Mouse (Mus musculus) retina, embryonic 14.5 days (tissue): ENCODE results near the gene Adipor2.
"Not testable (repeated sequence)": the region's sequence is repeated elsewhere in the genome, so short reads cannot be mapped to it uniquely, and the experiment has no call there.

ENCODE experiments used
- DNase-seq: peaks from one replicate; pipeline ENCODE4 v3.0.0-alpha.2; 2015; ENCODE audit warnings: low spot score

Adipor2 gene

GRCm38 (mm10) chr6:119417354-119417753 is at the start of gene Adipor2:
Gene Adipor2, minus strand, starts transcription at chr6:119417704.
- DNase-seq: peak; percentile 65

- DNase-seq: no peak
Measured at GRCm38 (mm10) chr6:119466161-119466560, 48.7 kb upstream of the Adipor2 start.

GRCm38 (mm10) chr6:119460391-119460790 is 42.9 kb upstream of the Adipor2 start:
- no peak for DNase-seq

GRCm38 (mm10) chr6:119459041-119459440 is 41.5 kb upstream of the Adipor2 start:
- no peak for DNase-seq

GRCm38 (mm10) chr6:119458166-119458565 is 40.7 kb upstream of the Adipor2 start:
- DNase-seq: no peak

- DNase-seq: peak; percentile 74
Measured at GRCm38 (mm10) chr6:119451981-119452499, 34.5 kb upstream of the Adipor2 start.

GRCm38 (mm10) chr6:119450965-119451943 is 33.8 kb upstream of the Adipor2 start:
- DNase-seq: no peak

GRCm38 (mm10) chr6:119449060-119449499 is 31.6 kb upstream of the Adipor2 start:
- peak; percentile 81 for DNase-seq

- peak; percentile 57 for DNase-seq
Measured at GRCm38 (mm10) chr6:119448321-119449059, 31.0 kb upstream of the Adipor2 start.

GRCm38 (mm10) chr6:119445671-119446607 is 28.4 kb upstream of the Adipor2 start:
- no peak for DNase-seq

- DNase-seq: peak; percentile 93
Measured at GRCm38 (mm10) chr6:119443742-119444645, 26.5 kb upstream of the Adipor2 start.

- not testable (repeated sequence) for DNase-seq
Measured at GRCm38 (mm10) chr6:119442729-119443128, 25.2 kb upstream of the Adipor2 start.

- DNase-seq: peak; percentile 32
Measured at GRCm38 (mm10) chr6:119437894-119438761, 20.6 kb upstream of the Adipor2 start.

- DNase-seq: no peak
Measured at GRCm38 (mm10) chr6:119434394-119434793, 16.9 kb upstream of the Adipor2 start.

- no peak for DNase-seq
Measured at GRCm38 (mm10) chr6:119431751-119432324, 14.3 kb upstream of the Adipor2 start.

GRCm38 (mm10) chr6:119430508-119430907 is 13.0 kb upstream of the Adipor2 start:
- peak; percentile 70 for DNase-seq

- DNase-seq: no peak
Measured at GRCm38 (mm10) chr6:119429311-119429710, 11.8 kb upstream of the Adipor2 start.

- no peak for DNase-seq
Measured at GRCm38 (mm10) chr6:119428611-119429010, 11.1 kb upstream of the Adipor2 start.

GRCm38 (mm10) chr6:119421001-119421400 is 3.5 kb upstream of the Adipor2 start:
- no peak for DNase-seq
